In the genomic region with DNA sequence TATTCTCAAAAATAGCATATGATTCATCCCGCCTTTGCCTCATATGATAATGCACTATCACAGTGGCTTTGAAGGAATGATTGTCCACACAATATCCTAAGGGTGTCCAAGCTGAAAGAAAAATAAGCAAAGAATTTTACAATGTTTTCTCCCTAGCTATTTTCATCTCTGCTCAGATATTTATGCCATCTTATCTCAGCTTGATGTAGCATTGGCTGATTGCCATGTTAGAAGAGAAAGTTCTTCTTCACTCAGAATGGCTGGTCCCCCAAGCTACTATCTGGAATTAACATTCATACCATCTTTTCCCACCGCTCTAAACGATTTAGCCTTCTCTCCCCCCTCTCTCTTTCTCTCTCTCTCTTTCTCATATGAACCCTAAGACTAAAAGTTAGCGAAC, we compare ENCODE assay signal across 21 mouse cellular contexts.
"Had no signal": no experiment of that assay in that cellular context is flagged by ENCODE, and none has a peak within 500 bp of the region (broad histone marks: within the 10 kb centered on the region; RNA-seq: fewer than 3 reads in every experiment).

No protein-coding gene starts in this region.

- H3K4me3 ChIP-seq: lung, embryonic 15.5 days; megakaryocyte, embryonic 14.5 days; midbrain, embryonic 10.5 days; midbrain, embryonic 12.5 days; myocyte; neural tube, embryonic 13.5 days; neural tube, embryonic 15.5 days had no signal

- DNase-seq: lung, adult 18-20 months; lung, postnatal 4 days; midbrain, embryonic 14.5 days; retina, postnatal 1 day; right cerebral cortex, adult 18-20 months; right cerebral cortex, postnatal 25 days; right cerebral cortex, postnatal 4 days; spleen, adult 18-20 months; thymus, adult 18-20 months; thymus, postnatal 14 days; thymus, postnatal 36 days had no signal

- H3K27ac ChIP-seq: liver, embryonic 14.5 days; lung, embryonic 15.5 days; midbrain, embryonic 10.5 days; midbrain, embryonic 12.5 days; neural tube, embryonic 13.5 days; neural tube, embryonic 15.5 days had no signal

- H3K9ac ChIP-seq: liver, embryonic 14.5 days; lung, embryonic 15.5 days; midbrain, embryonic 12.5 days; neural tube, embryonic 13.5 days; neural tube, embryonic 15.5 days had no signal

- H3K4me2 ChIP-seq: lung, embryonic 15.5 days; midbrain, embryonic 12.5 days; neural tube, embryonic 13.5 days; neural tube, embryonic 15.5 days had no signal

- H3K27me3 ChIP-seq: lung, embryonic 15.5 days; megakaryocyte, embryonic 14.5 days; midbrain, embryonic 12.5 days; neural tube, embryonic 13.5 days; neural tube, embryonic 15.5 days had no signal

- ATAC-seq: lung, postnatal 0 days; midbrain, embryonic 16.5 days had no signal

- H3K9me3 ChIP-seq: lung, embryonic 15.5 days; midbrain, embryonic 10.5 days; midbrain, embryonic 12.5 days; neural tube, embryonic 13.5 days; neural tube, embryonic 15.5 days had no signal

- H3K4me1 ChIP-seq: midbrain, embryonic 10.5 days; midbrain, embryonic 12.5 days; neural tube, embryonic 13.5 days; neural tube, embryonic 15.5 days had no signal
